Mouse (Mus musculus) hindbrain, embryonic 14.5 days (tissue): ENCODE results near the gene Ivns1abp. TPM values are rescaled to one million over a fixed set of nuclear protein-coding genes. Genes with fewer than 3 reads are reported as not detected.
"Not testable (repeated sequence)": the region's sequence is repeated elsewhere in the genome, so short reads cannot be mapped to it uniquely, and the experiment has no call there.

Experiments
- ATAC-seq: fragments of 200-750 bp; cut with Nextera tagmentation; 2 replicates; pipeline ENCODE4 v1.8.0; 2017; ENCODE audit warnings: moderate number of reproducible peaks, mild to moderate bottlenecking, moderate TSS enrichment, moderate library complexity; ENCODE audit not compliant: low FRiP score
- DNase-seq: peaks from one replicate; pipeline ENCODE4 v3.0.0-alpha.2; 2015; ENCODE audit warnings: low spot score
- H3K27ac ChIP-seq: fragments of 300-500 bp; sonication (generic); 2 replicates; pipeline ENCODE4 v1.5.1; 2014; ENCODE audit warnings: mild to moderate bottlenecking, moderate library complexity
- H3K27me3 ChIP-seq: fragments of 300-500 bp; sonication (generic); 2 replicates; pipeline ENCODE4 v1.6.1; 2014; ENCODE audit warnings: mild to moderate bottlenecking, low read length, mixed read lengths; ENCODE audit not compliant: control insufficient read depth, insufficient read depth
- H3K36me3 ChIP-seq: fragments of 300-500 bp; sonication (generic); replicated peaks from 2 replicates; pipeline ENCODE4 v1.6.1; 2014; ENCODE audit not compliant: control insufficient read depth, insufficient read depth
- H3K4me1 ChIP-seq: fragments of 300-500 bp; sonication (generic); replicated peaks from 2 replicates; pipeline ENCODE4 v1.6.1; 2014; ENCODE audit warnings: antibody characterized with exemption, low read length, mixed read lengths; ENCODE audit not compliant: control insufficient read depth, insufficient read depth
- H3K4me2 ChIP-seq: fragments of 300-500 bp; sonication (generic); replicated peaks from 2 replicates; pipeline ENCODE4 v1.6.1; 2014; ENCODE audit warnings: mild to moderate bottlenecking, moderate library complexity
- H3K4me3 ChIP-seq: fragments of 300-500 bp; sonication (generic); replicated peaks from 2 replicates; pipeline ENCODE4 v1.5.1; 2014; ENCODE audit warnings: mild to moderate bottlenecking, low read length
- H3K9ac ChIP-seq: fragments of 300-500 bp; sonication (generic); 2 replicates; pipeline ENCODE4 v1.6.1; 2014
- H3K9me3 ChIP-seq: fragments of 300-500 bp; sonication (generic); 2 replicates; pipeline ENCODE4 v1.6.1; 2016; ENCODE audit warnings: low read length; ENCODE audit not compliant: control insufficient read depth
- WGBS: fragments of 180-500 bp; shearing (Covaris S2); extraction: QIAGEN DNeasy Blood & Tissue Kit; methylation state at CpG from one replicate; pipeline ENCODE4 v1.1.7; 2014; 5-methylcytosine and 5-hydroxymethylcytosine counted together
- polyA plus RNA-seq: library from polyadenylated mRNA; unstranded; fragments of >200 nt; fragmentation: Nextera tagmentation; extraction: Ambion mirVana; gene quantifications from 2 replicates; pipeline ENCODE4 v1.2.1, GENCODE M21; 2014

The Ivns1abp gene
- polyA plus RNA-seq: 229 and 263 TPM in 2 replicates

DNA sequence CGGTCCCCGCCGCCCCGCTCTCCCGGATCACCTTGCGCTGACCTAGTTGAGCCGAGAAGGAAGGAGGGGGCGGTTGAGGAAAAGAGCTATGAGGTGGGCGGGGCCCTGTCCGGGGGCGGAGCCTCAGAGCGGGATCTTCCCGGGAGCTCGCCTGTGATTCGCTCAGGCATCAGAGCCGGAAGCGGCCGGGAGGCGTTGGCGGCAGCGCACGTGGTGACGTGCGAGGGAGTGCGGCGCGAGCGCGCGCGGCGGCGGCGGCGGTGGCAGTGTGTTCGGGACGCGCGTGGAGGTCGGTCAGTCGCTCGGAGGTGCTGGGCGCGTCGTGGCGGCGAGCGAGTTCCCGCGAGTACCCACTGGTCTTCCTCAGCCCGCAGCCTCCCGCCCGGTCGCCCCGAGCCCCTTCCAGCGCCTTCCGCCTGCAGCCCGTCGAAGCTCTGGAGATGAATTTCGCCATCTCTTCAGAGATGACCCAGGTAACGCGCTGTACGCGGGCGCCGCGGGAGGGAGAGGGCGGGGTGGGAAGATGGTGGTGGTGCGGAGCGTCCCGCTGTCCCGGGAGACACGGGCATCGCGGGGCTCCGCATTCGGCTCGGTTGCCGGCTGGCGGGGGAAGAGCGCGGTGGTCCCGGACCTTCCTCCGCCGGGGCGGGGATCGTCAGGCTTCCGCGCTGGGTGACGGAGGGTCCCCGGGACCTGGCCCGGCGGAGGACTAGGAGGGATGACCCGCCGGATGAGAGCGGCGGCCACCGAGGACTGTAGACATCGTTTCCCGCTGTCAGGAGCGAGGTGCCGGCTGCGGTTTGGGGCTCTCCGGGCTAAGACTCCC is at the start of gene Ivns1abp:
TSS of gene Ivns1abp (plus strand) at position 195 of the 826 bp plus-strand sequence.
- ATAC-seq (peak; percentile 96), DNase-seq (peak; percentile 94)
- H3K27me3 ChIP-seq: no peaks in the 10 kb centered on the region
- H3K4me2 ChIP-seq: peak within 1 kb of the TSS; percentile 61
- no peaks in the 10 kb centered on the region for H3K9me3 ChIP-seq
- H3K4me1 ChIP-seq: peaks cover 31% of the 10 kb centered on the region
- H3K4me3 ChIP-seq: peak within 1 kb of the TSS; percentile 96
- peaks cover 2% of the 10 kb centered on the region for H3K36me3 ChIP-seq
- H3K9ac ChIP-seq: peak within 1 kb of the TSS; percentile 98
- WGBS: under 1% methylated on average over 94 of the region's 104 CpGs
- H3K27ac ChIP-seq: peak within 1 kb of the TSS; percentile 98

DNA sequence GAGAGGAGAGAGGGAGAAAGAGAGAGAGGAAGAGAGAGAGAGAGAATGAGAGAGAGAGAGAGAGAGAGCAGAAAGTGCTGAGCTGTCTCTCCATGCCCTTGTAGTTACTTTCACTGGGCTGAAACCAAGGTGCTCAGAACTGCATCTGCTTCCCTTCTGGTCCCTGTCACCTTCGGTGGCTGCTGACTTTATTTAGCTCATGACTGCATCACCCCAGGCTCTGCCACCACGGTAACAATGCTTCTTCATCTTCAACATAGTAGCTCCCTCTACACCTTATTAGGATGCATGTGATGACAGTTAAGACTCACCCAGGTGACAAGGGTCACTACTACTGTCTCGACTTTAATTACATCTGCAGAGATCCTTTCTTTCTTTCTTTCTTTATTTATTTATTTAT is 48.8 kb upstream of the Ivns1abp start:
- Histone ChIP-seq H3K9ac (no peak overlapping the region), H3K4me2 (no peak overlapping the region), H3K4me1 (no peaks in the 10 kb centered on the region), H3K27me3 (no peaks in the 10 kb centered on the region), H3K9me3 (no peaks in the 10 kb centered on the region), H3K36me3 (no peaks in the 10 kb centered on the region), H3K4me3 (no peak overlapping the region), H3K27ac (no peak overlapping the region)
- DNase-seq: no peak
- WGBS: 66% methylated on average over 3 of the region's 3 CpGs
- no peak for ATAC-seq

DNA sequence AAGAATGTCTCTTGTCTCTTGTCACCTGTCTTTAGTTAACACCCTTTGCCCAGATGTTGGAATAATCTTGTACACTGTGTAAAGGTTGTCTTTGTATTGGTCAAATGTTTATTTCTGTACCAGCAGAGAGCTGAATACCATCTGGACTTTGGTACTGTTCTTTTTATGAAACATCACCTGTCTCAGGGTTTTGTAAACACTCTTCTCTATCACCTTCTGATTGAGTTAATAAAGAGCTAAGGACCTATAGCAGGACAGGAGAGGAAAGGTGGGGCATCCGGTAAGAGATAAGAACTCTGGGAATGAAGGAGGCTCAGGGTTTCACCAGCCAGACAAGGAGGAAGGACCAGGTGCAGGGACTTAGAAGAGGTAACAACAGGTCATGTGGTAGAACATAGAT is 47.7 kb upstream of the Ivns1abp start:
- H3K27me3 ChIP-seq: no peaks in the 10 kb centered on the region
- ATAC-seq: no peak
- no peak overlapping the region for H3K4me3 ChIP-seq
- H3K9ac ChIP-seq: no peak overlapping the region
- H3K4me2 ChIP-seq: no peak overlapping the region
- DNase-seq: no peak
- no peaks in the 10 kb centered on the region for H3K36me3 ChIP-seq
- H3K27ac ChIP-seq: no peak overlapping the region
- no peaks in the 10 kb centered on the region for H3K9me3 ChIP-seq
- WGBS: 93% methylated on average over 1 of the region's 1 CpGs
- no peaks in the 10 kb centered on the region for H3K4me1 ChIP-seq

DNA sequence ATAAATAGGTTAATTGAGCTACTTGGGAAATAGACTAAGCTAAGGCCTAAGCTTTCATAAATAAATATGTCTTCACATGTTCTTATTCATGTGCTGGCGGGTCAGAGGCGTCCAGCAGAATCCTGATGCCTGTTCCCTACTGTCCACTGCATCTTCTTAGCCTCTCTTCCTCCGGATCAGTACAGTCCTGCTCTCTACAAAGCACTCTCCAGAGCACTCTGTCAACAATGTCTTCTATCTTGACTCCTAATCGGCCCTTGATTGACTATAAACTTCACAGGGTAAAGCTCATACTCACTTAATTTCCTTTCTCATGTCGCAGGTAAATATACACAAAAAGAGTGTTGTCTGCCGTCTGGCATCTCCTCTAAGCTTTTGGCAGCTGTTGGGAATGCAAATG is 47.3 kb upstream of the Ivns1abp start:
- H3K4me2 ChIP-seq: no peak overlapping the region
- H3K27ac ChIP-seq: no peak overlapping the region
- no peaks in the 10 kb centered on the region for H3K27me3 ChIP-seq
- no peaks in the 10 kb centered on the region for H3K36me3 ChIP-seq
- no peak overlapping the region for H3K9ac ChIP-seq
- H3K9me3 ChIP-seq: no peaks in the 10 kb centered on the region
- no peak overlapping the region for H3K4me3 ChIP-seq
- H3K4me1 ChIP-seq: no peaks in the 10 kb centered on the region
- ATAC-seq: no peak
- WGBS: 89% methylated on average over 6 of the region's 6 CpGs
- no peak for DNase-seq

DNA sequence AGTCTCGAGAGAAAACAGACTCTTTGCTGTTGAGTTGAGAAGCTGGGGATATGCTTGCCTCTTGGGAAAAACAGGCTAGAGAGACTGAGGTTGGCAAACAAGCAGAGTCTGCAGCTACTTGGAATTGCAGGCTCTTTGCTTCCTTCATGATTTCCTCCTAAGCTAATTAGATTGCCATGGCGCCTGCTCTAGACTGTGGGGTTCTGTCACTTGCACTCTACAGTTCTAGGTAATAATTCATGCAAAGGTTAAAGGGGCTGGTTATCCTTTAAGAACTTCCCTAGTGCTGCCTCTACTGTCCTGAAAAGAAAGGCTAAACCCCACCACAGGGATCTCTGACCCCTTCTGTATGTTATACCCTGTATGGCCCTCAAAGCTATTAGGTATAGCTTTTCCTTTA is 46.7 kb upstream of the Ivns1abp start:
- ATAC-seq (no peak), DNase-seq (no peak)
- H3K27me3 ChIP-seq: no peaks in the 10 kb centered on the region
- H3K9me3 ChIP-seq: no peaks in the 10 kb centered on the region
- H3K4me2 ChIP-seq: no peak overlapping the region
- H3K4me1 ChIP-seq: no peaks in the 10 kb centered on the region
- no peak overlapping the region for H3K4me3 ChIP-seq
- no peak overlapping the region for H3K9ac ChIP-seq
- H3K36me3 ChIP-seq: no peaks in the 10 kb centered on the region
- H3K27ac ChIP-seq: no peak overlapping the region
- 85% methylated on average over 2 of the region's 2 CpGs for WGBS

GRCm38 (mm10) chr1:151301456-151301855 is 42.8 kb upstream of the Ivns1abp start:
- H3K27me3 ChIP-seq: no peaks in the 10 kb centered on the region
- WGBS: 82% methylated on average over 6 of the region's 6 CpGs
- no peak overlapping the region for H3K4me3 ChIP-seq
- H3K36me3 ChIP-seq: no peaks in the 10 kb centered on the region
- no peak overlapping the region for H3K9ac ChIP-seq
- no peak for ATAC-seq
- H3K4me2 ChIP-seq: no peak overlapping the region
- H3K27ac ChIP-seq: no peak overlapping the region
- no peaks in the 10 kb centered on the region for H3K4me1 ChIP-seq
- DNase-seq: no peak
- no peaks in the 10 kb centered on the region for H3K9me3 ChIP-seq

GRCm38 (mm10) chr1:151301904-151302303 is 42.4 kb upstream of the Ivns1abp start:
- Histone ChIP-seq H3K9me3 (no peaks in the 10 kb centered on the region), H3K36me3 (no peaks in the 10 kb centered on the region), H3K4me2 (no peak overlapping the region), H3K4me3 (no peak overlapping the region), H3K9ac (no peak overlapping the region), H3K4me1 (no peaks in the 10 kb centered on the region), H3K27me3 (no peaks in the 10 kb centered on the region), H3K27ac (no peak overlapping the region)
- peak; percentile 46 for DNase-seq
- ATAC-seq: no peak
- 67% methylated on average over 3 of the region's 3 CpGs for WGBS

DNA sequence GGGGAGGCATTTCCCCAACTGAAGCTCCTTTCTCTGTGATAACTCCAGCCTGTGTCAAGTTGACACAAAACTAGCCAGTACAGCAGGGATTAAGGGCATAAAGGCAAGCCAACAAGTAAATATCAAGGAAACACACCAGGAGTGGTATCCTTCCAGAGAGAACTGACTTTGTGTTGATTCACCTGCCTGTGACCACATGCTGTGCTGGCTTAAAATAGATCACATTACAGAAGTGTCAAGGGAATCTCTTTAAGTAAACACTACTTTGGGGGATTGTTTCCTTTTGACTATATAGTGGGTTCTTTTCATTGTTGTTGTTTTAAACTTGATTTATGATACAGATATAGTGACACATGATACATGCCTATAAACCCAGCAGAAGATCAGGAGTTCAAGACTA is 41.0 kb upstream of the Ivns1abp start:
- no peak for ATAC-seq
- H3K27ac ChIP-seq: no peak overlapping the region
- no peak overlapping the region for H3K9ac ChIP-seq
- no peak overlapping the region for H3K4me3 ChIP-seq
- H3K9me3 ChIP-seq: no peaks in the 10 kb centered on the region
- H3K4me2 ChIP-seq: no peak overlapping the region
- H3K4me1 ChIP-seq: no peaks in the 10 kb centered on the region
- H3K36me3 ChIP-seq: no peaks in the 10 kb centered on the region
- DNase-seq: no peak
- H3K27me3 ChIP-seq: no peaks in the 10 kb centered on the region

- not testable (repeated sequence) for H3K9me3 ChIP-seq, H3K4me3 ChIP-seq, ATAC-seq, H3K4me1 ChIP-seq, DNase-seq, H3K27ac ChIP-seq, H3K27me3 ChIP-seq, H3K4me2 ChIP-seq, H3K9ac ChIP-seq, H3K36me3 ChIP-seq
- 83% methylated on average over 3 of the region's 3 CpGs for WGBS
Measured at GRCm38 (mm10) chr1:151305001-151305400, 39.3 kb upstream of the Ivns1abp start.
